Mouse (Mus musculus): ENCODE results near the gene Gm21897. TPM values are rescaled to one million over a fixed set of nuclear protein-coding genes. Genes with fewer than 3 reads are reported as not detected.

The Gm21897 gene
- not detected in 2 replicates for polyA plus RNA-seq (2012; rRNA removed)

DNA sequence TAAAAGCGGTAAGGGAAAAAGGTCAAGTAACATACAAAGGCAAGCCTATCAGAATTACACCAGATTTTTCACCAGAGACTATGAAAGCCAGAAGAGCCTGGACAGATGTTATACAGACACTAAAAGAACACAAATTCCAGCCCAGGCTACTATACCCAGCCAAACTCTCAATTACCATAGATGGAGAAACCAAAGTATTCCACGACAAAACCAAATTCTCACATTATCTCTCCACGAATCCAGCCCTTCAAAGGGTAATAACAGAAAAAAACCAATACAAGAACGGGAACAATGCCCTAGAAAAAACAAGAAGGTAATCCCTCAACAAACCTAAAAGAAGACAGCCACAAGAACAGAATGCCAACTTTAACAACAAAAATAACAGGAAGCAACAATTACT lies at the start of gene Gm21897:
Gene Gm21897, plus strand, starts transcription at position 301 of the 400 bp plus-strand sequence.

Measured in central nervous system, embryonic 11.5 days (tissue).